Mouse (Mus musculus) thymus, adult 2 months (tissue): Measurements from ENCODE around the gene Naxd.

Source experiments
- CTCF ChIP-seq: fragments of 200-500 bp; IDR thresholded peaks from 2 replicates; pipeline ENCODE4 v1.5.1; 2012; ENCODE audit warnings: mild to moderate bottlenecking, control low read depth, low read length, moderate library complexity, borderline replicate concordance; ENCODE audit not compliant: control insufficient read depth, poor library complexity, insufficient read depth; ENCODE audit errors: extremely low read depth
- POLR2A ChIP-seq: fragments of 200-500 bp; IDR thresholded peaks from 2 replicates; pipeline ENCODE4 v1.6.1; 2012; ENCODE audit warnings: mild to moderate bottlenecking, low read length, control low read depth, moderate library complexity; ENCODE audit not compliant: control insufficient read depth, poor library complexity, insufficient read depth; ENCODE audit errors: extremely low read depth

- 0 out of 2 replicates have a peak, but pooled peaks have one; percentile 39 for TF ChIP-seq POLR2A
- TF ChIP-seq CTCF = no peak
These were observed at the start of gene Naxd for GRCm38 (mm10) chr8:11497017-11497990.
